Mouse (Mus musculus) urinary bladder, adult 2 months (tissue): Measurements from ENCODE around the gene Ppm1g. TPM values are rescaled to one million over a fixed set of nuclear protein-coding genes. Genes with fewer than 3 reads are reported as not detected.

ENCODE experiments used
- DNase-seq: peaks from one replicate; pipeline ENCODE4 v3.0.0; 2022; ENCODE audit warnings: low spot score
- polyA plus RNA-seq: library from polyadenylated mRNA; depleted of rRNA; stranded (reverse); fragments of >200 nt; gene quantifications from 2 replicates; pipeline ENCODE4 v1.2.3, GENCODE M21; 2012; rRNA removed

Ppm1g gene
- polyA plus RNA-seq, 1 experiment, result 67.0 TPM

DNA sequence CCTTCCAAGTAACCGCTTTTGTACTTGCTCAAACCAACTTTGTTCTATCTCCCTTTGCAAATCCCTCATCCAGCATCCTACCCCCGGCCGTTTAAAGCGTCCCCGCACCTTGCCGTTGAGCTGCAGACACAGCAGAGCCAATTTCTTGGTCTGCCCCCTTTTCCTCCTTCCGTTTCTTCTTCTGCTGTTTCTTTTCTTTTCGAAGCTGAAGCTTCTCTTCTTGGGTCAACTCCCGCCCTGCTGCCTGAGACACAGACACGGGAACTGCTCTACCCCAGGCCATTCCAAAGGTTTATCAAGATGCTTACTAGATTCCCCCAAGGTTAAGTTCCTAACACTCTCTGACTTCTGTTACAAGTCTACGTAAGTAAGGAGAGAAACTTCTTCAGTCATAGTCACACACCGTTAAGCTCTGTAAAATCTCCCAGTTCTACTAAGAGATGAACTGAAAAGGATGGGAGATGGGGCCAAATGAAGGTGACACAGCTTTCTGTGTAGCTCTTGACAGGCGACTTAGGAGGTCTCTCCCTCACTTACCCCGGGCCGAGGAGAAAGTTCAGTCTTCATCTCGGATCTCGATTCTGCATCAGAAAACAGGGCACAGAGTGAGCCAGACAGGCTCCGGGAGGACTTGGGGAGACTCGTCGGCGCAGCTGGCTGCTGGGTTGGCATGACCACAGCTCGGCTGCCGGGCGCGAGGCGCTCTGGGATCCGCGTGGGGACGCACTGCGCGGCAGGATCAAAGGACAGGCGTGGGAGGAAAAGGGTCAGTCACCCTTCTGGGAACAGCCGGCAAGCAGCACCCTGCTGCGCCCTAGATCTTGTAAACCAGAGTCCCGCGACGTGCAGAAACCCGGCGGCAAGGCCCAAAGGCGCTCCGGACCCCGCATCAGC, 28.2 kb downstream of the Ppm1g start:
- DNase-seq, result no peak

DNA sequence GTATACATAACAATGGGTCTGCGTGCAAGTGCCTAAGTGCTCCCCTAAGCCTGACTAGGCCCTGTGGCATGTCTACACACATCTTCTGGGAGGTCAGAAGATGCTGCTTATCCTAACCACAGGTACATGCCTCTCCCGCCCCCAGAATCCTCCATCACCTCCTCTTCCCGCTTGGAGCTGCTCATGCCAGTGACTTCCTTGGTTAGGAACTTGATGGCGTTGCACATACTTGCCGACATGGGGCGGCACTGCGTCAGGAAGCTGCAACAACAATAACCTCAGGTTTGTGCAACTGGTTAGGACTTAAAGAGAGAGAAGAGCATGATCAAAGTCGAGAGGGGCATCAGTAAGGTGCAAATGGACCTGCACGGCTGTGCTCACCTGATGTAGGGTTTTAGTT, 30.3 kb downstream of the Ppm1g start:
- DNase-seq, result no peak

DNA sequence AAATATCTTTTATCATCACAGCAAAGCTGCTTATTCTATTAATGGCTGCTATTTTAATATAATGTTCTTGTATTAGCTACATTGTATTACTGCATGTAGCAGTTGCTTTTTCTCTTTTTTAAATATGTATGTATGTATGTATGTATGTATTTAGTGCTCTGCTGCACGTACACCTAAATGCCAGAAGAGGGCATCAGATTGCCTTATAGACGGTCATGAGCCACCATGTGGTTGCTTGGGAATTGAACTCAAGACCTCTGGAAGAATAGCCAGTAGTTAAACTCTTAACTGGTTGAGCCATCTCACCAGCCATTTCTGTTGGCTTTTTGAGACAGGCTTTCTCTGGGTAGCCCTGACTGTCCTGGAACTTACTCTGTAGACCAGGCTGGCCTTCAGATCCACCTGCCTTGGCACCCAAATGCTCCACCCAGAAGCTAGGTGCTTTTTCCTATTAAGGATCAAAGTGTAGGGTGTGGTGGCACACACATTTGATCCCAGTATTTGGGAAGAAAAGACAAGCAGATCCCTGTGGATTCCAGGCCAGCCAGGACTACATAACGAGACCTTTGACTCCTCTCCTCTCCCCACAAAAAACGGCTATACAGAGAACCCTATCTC, 32.2 kb downstream of the Ppm1g start:
- no peak for DNase-seq

DNA sequence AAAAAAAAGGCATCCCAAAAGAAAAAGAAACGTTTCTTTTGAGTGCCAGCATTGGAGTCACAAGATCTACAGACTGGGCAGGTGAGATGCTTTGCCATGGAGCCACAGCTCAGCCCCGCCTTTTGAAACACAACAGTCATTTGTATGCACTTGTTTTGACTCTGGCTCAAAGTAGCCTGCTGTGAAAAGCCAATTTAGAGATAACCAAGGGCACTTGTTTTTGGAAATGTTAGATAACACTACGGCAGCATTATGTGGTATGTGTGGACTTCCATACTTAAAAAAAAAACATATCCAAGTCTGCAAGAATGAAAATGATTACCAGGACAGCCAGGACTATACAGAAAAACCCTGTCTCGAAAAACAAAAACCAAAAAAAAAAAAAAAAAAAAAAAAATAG, 36.8 kb downstream of the Ppm1g start:
- DNase-seq, result no peak

DNA sequence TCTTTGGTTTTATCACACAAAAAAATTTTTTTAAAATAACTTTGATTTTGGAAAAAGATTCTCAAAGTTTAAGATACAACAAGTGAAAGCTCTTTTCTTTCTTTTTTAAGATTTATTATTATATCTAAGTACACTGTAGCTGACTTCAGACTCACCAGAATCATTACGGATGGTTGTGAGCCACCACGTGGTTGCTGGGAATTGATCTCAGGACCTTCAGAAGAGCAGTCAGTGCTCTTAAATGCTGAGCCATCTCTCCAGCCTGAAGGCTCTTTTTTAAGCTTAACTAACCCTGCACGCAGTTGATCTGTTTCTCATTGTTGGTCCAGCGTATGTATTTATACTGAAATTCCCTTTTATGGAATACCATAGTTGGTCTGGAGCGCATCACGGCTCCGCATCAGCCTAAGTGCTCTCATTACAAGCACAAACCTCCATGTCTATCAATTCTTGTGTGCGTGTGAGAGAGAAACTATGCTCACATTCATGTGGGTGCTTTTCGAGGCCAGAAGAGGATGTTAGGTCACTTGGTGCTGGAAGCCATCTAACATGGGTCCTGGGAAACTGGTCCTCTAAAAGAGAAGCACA, 39.2 kb downstream of the Ppm1g start:
- no peak for DNase-seq

DNA sequence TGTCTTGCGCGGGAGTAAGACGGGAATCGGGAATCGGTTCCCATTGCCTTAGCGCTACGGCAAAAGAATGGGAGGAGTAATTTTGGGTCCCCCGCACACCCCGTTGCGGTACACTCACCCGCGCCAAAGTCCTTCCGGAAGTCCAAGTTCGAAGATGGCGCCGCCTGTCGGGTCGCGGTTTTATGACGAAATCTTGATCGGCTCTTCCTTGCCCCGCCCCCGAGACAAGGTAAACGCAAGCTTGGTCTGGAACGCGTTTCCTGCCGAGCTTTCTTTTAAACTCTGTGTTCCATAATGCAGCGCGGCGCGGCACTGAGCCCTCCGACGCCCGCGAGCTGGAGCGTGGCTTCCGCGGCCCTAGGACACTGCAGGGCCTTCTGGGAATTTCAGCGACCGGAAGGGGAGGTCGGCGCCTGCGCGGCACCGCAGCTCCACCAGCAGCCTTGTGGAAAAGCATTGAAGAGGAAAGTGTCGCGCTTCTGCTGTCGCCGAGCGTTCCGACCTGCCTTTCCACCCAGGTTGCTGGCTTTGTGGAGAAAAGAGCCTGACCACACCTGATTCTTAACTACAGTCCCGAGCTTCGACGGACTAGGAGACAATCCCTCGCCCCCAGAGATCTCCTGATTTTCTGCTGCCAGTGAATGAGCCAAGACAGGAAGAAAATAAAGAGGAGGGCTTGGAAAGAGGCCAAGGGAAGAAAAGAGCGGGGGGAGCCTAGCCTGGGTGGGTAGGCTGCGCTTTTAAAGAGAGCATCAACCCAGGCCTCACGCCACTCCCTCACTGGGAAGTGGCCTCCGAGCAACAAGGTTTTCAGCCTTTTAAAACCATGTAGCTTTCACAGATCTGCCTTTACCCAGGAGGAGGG, 40.5 kb downstream of the Ppm1g start, which contains the start of the genes Gm29609 and Gtf3c2:
Gene Gm29609, minus strand, starts transcription at position 146 of the 865 bp plus-strand sequence.
Gene Gtf3c2, minus strand, starts transcription at position 379 of the 865 bp plus-strand sequence.
- DNase-seq, result peak; percentile 92

DNA sequence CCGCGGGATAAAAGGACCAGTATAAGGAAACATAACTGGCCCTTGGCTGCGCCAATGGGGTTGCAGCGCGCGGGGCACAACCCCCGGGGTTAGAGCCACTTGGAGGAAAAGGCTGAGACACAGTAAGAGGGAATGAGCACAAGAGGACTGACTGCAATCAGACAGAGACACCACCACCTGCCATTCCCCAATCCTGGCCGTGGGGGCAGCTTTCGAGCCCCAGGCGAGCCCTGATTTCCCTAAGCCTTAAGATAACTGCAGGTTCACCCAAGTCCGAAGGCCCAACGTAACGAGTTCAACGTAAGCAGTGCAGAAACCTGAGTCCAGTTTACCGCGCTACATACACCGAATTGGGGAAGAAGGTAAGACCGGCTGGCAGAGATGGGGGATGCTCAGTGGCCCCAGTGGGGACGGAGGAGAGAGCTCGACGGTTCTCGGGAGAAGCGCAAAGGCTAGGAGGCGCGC, 41.2 kb downstream of the Ppm1g start:
- no peak for DNase-seq

DNA sequence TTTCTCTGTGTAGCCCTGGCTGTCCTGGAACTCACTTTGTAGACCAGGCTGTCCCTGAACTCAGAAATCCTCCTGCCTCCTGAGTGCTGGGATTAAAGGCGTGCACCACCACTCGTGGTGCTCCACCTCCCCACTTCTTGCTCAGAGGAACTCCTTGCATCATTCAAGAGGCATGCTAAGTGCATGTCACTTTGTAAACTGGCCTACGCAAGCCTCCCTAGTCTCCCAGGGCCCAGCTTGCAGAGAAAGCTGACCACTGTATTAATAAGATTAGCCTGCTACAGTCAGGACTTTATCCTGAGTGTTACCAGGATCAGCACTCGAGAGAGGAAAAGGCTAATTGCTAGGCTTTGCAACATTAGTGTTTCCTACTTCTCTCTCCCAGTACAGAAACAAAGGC, 51.9 kb downstream of the Ppm1g start:
- no peak for DNase-seq

DNA sequence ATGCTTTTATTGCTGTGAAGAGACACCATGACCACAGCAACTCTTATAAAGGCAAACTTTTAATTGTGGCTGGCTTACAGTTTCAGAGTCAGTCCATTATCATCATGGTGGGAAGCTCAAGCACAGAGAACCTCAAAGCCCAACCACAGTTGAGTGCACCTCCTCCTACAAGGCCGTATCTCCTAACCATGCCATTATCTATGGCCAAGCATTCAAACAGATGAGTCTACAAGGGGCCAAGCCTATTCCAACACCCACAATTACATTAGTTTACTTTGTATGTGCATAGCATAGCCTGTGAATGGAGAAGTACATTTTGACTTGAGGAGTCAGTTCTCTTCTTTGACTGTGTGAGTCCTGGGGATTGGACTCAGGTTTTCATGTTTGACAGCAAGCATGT, 55.6 kb downstream of the Ppm1g start:
- DNase-seq, result no peak

DNA sequence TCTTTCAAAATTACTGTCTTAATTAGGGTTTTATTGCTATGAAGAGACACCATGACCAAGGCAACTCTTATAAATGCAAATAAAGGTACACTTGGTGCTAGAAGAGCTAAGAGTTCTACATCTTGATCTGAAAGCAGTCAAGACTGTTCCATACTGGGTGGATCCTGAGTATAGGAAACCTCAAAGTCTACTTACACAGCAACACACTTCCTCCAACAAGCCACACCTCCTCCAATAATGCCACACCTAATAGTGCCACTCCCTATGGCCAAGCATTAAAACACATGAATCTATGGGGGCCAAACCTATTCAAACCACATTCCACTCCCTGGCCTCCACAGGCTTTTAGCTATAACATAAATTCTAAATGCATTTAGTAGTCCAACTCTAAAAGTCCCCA, 58.0 kb downstream of the Ppm1g start:
- DNase-seq, result no peak

DNA sequence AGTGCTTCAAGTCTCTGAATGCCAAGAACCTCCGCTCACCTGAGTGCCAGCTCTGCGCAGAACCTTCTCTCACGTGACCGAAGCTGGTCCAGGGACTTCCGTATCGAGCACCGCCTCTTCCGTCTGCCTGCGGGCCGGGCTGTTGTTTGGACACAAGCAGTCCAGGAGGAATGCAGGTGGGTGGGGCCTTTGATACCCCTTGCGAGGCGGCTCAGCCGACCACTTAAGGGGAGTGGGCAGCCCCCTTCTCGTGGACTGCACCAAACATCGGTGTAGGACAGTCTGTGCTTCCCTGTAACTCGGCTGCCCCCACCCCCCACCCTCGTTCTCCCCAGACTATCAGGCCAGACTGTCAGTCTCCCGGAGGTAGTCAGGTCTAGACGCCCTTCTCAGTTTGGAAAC, 66.3 kb downstream of the Ppm1g start, which contains the start of gene Mpv17:
Gene Mpv17, minus strand, starts transcription at position 100 of the 402 bp plus-strand sequence.
- peak; percentile 70 for DNase-seq

DNA sequence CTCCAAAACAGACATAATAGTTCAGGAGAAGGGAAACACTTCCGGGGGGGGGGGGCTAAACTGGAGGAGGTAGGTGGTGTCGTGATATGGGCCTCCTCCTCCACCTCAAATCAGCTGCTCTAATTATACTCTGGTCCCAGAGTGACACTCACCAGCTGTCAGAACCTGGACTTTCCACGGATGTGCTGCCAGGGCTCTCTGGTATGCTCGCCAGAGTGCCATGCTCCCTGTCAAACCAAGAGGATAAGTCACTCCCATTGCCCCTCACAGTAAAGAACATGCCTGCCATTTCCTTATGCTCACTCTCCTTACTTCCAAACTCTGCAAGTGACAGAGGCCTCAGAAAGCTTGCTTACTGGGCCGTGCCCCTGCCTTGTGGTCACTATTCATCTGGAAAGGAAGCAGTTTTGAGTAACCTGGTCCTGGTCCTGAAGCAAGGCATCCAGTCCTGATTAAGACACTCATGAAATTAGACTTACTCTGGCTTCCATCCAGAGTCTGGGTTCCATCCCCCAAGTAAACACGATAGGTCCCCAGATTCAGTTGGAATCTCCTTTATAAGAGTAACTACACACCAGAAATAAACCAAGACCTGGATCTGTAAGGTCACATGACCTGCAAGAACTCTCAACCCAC, 66.9 kb downstream of the Ppm1g start:
- DNase-seq, result no peak

Other genes starting within 250 kb of the Ppm1g start
- 162 and 174 TPM in 2 replicates for gene Atraid, start 172.4 kb downstream of the Ppm1g start, polyA plus RNA-seq
- gene Slc5a6, start 171.8 kb downstream of the Ppm1g start, polyA plus RNA-seq, result 19.4 and 21.3 TPM in 2 replicates
- gene Cad, start 165.9 kb downstream of the Ppm1g start, polyA plus RNA-seq, result 14.6 and 14.8 TPM in 2 replicates
- gene Dnajc5g, start 114.4 kb downstream of the Ppm1g start, polyA plus RNA-seq, result not detected in 2 replicates
- 0.04 TPM in 1 of 2 replicates, not detected in the other for gene Slc30a3, start 112.5 kb downstream of the Ppm1g start, polyA plus RNA-seq
- not detected in 2 replicates for gene Trim54, start 104.0 kb downstream of the Ppm1g start, polyA plus RNA-seq
- gene Ucn, start 81.9 kb downstream of the Ppm1g start, polyA plus RNA-seq, result not detected in 2 replicates
- gene Mpv17, start 66.4 kb downstream of the Ppm1g start, polyA plus RNA-seq, result 98.9 and 117 TPM in 2 replicates
- 1.5 and 1.7 TPM in 2 replicates for gene Gm29609, start 40.8 kb downstream of the Ppm1g start, polyA plus RNA-seq
- gene Gtf3c2, start 40.5 kb downstream of the Ppm1g start, polyA plus RNA-seq, result 78.9 and 87.0 TPM in 2 replicates
- 93.5 and 93.8 TPM in 2 replicates for gene Snx17, start 27.5 kb downstream of the Ppm1g start, polyA plus RNA-seq
- gene Eif2b4, start 27.3 kb downstream of the Ppm1g start, polyA plus RNA-seq, result 33.2 and 39.1 TPM in 2 replicates
- gene Zfp513, start 18.4 kb downstream of the Ppm1g start, polyA plus RNA-seq, result 29.3 and 37.0 TPM in 2 replicates
- 114 and 127 TPM in 2 replicates for gene Nrbp1, start 20.2 kb upstream of the Ppm1g start, polyA plus RNA-seq
- gene Gm9970, start 20.5 kb upstream of the Ppm1g start, polyA plus RNA-seq, result 0.28 and 0.37 TPM in 2 replicates
- gene Krtcap3, start 31.0 kb upstream of the Ppm1g start, polyA plus RNA-seq, result 40.9 and 56.9 TPM in 2 replicates
- gene Ift172, start 70.4 kb upstream of the Ppm1g start, polyA plus RNA-seq, result 36.1 and 39.8 TPM in 2 replicates
- gene Fndc4, start 75.4 kb upstream of the Ppm1g start, polyA plus RNA-seq, result 14.7 and 17.6 TPM in 2 replicates
- gene Gckr, start 76.8 kb upstream of the Ppm1g start, polyA plus RNA-seq, result 0.29 and 0.39 TPM in 2 replicates
- 29.2 and 32.5 TPM in 2 replicates for gene Zfp512, start 231.7 kb upstream of the Ppm1g start, polyA plus RNA-seq